Mouse (Mus musculus): ENCODE results near the gene Cacng7.

DNA sequence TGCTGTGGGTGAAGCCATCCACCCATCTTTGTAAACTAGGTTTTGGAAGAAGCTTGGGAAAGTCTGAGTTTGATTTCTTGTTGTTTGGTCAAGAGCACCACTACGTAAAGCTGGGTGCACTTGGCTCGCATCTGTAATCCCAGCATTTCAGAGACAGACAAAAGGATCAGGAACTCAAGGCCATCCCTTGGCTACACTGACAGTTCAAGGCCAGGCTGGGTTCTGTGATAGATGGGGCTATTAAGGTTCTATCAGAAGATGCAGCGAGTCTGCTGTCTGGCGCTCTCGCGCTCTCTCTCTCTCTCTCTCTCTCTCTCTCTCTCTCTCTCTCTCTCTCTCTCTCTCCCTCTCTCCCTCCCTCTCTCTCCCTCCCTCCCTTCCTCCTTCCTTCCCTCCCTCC, 22.1 kb downstream of the Cacng7 start:
- TF ChIP-seq CEBPB (IDR thresholded peaks at IDR 0.05; ENCODE audit: low read depth) (no peak), CTCF (IDR thresholded peaks at IDR 0.05; ENCODE audit: control insufficient read depth, insufficient read depth, insufficient read length) (no peak), USF1 (IDR thresholded peaks at IDR 0.05; ENCODE audit: low read depth) (no peak), MAX (IDR thresholded peaks at IDR 0.05) (no peak), FOSL1 (IDR thresholded peaks at IDR 0.05; ENCODE audit: insufficient read depth, low read length, poor library complexity, severe bottlenecking) (no peak), MYOG (IDR thresholded peaks at IDR 0.05; ENCODE audit: control insufficient read depth, extremely low read depth, insufficient read length) (no peak)
